Mouse (Mus musculus) adrenal gland (tissue): ENCODE data around the gene Gm26566.
"Not testable (repeated sequence)": the region's sequence is repeated elsewhere in the genome, so short reads cannot be mapped to it uniquely, and the experiment has no call there.

ENCODE experiments used
- intact Hi-C: fragments of 180-260 bp; cut with DNase I; formaldehyde crosslinking; loops from one replicate; pipeline ENCODE4 v1.15.1; 2025

Gene Gm26566

DNA sequence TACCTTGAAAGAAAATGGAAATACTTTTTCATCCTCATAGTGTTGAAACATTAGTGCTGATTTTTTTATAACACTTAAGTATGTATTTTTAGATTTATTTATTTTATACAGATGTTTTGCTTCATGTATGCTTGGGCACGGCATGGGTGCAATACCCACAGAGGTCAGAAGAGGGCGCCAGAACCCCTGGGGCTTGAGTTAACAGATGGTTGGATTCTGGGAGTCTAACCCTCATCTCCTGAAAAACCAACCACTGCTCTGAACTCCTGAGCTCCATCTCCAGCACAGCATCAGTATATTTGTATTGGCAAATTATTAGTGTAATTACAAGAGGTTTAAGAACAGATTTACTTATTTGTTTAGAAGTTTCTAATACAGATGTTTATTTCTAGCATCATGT, 16.9 kb downstream of the Gm26566 start:
- intact Hi-C loops: no loop called here

GRCm38 (mm10) chr4:88739036-88739435, 17.4 kb downstream of the Gm26566 start:
- intact Hi-C loops: no loop called here

- intact Hi-C loops: no loop called here
These were observed 19.8 kb downstream of the Gm26566 start for GRCm38 (mm10) chr4:88741426-88741825.

GRCm38 (mm10) chr4:88742771-88743371, 21.3 kb downstream of the Gm26566 start:
- intact Hi-C loops: no loop called here

DNA sequence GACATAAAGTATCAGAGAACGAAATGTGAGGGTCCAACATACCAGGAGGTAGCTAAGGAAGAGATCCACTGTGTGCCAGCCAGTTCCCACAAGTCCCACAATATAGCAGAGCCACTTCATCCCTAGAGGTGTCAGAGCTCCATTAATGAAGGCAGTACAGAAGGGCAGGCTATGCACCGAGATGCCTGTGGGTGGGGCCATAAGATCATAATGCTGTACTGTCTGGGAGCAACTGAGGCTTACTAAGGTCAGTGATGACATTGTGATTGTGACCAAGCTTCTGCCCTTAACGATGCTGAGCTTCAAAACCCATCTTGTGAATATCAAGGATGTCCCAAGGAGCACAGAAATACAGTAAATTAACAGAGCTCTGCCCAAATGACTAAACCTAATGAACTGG, 22.6 kb downstream of the Gm26566 start:
- intact Hi-C loops: no loop called here

DNA sequence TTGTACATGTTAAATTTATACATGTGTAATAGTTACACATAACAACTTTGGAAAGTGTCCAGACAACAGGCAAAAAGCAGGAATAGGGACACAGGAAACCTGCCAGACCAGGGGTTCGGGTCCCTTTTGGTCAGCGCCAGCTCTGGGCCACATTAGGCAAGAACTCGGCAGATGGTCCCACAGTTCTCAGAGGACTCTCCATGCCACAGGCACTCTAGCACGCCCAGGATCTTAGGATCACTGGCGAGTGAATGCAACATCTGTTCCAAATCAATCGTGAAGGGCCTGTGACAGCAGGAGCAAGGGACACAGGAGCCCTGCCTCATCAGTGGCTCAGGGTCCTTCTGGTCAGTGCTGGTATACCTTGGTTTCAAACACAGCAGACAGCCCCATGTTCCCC, 28.3 kb downstream of the Gm26566 start:
- intact Hi-C loops: no loop called here

GRCm38 (mm10) chr4:88754818-88755340, 33.3 kb downstream of the Gm26566 start, which contains the start of gene Gm13271:
TSS of gene Gm13271 (plus strand) at chr4:88754868.
- intact Hi-C loops: not testable (repeated sequence)

DNA sequence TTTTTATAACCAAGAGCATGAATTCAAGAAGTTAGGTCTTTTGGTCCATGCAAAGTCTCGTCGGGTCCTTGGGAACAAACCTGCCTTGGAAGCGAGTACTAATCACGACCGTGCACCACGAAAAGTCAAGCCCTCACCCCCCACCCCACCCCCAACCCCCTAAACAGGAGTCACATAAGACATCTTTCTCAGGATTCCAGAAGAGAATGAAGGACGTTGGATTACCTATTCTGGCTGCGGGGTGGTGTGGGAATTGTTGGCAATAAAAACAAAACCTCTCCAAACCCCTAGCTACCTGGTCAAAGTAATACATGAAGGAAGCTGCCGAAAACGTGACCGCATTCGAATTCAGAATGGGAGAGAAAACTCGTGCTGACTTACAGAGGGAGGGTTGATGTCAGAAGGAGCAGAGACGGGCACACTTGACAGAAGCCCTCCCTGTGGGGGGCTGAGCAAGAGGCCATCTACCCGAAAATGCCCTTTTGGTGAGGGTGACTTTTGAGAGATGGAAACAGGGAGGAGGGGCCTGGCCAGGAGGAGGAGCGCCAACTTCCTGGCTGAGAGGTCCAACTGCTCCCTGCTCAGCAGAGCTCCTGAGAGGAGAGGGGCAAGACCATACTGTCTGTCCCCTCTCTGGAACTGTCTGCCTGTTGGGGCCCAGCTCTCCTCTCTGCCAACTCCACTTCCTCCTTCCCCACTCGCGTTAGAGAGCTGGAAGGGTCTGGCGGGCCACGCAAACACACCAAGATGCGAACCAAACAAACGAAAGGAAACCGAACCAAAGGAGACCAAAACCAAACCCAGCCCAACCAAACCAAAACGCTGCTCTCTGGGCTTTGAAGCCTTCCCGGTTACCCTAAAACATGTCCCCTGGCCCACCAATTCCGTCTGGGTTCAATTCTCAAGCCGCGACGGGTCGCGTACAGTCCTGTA, 35.2 kb downstream of the Gm26566 start:
- intact Hi-C loops: not testable (repeated sequence)

- intact Hi-C loops: not testable (repeated sequence)
These were observed 36.0 kb downstream of the Gm26566 start for GRCm38 (mm10) chr4:88757628-88758031.

DNA sequence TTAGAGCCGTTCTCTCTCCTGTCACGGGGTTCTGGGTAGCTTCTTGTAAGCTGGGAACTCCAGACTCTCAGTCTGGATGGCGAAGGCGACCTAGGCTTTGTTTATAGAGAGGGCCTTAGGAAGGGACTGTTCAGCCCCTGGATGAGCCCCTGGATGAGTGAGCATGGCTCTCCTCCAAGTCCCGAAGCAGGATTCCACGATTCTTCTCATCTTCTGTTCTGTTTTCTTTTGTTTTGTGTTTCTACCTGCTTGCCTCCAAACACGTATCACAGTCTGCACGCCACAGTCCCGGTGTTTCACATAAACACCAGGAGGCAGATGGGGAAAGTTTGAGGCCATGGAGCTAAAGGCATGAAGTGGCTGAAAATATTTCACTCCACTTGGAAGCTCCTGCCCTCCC, 37.1 kb downstream of the Gm26566 start:
- intact Hi-C loops: not testable (repeated sequence)

DNA sequence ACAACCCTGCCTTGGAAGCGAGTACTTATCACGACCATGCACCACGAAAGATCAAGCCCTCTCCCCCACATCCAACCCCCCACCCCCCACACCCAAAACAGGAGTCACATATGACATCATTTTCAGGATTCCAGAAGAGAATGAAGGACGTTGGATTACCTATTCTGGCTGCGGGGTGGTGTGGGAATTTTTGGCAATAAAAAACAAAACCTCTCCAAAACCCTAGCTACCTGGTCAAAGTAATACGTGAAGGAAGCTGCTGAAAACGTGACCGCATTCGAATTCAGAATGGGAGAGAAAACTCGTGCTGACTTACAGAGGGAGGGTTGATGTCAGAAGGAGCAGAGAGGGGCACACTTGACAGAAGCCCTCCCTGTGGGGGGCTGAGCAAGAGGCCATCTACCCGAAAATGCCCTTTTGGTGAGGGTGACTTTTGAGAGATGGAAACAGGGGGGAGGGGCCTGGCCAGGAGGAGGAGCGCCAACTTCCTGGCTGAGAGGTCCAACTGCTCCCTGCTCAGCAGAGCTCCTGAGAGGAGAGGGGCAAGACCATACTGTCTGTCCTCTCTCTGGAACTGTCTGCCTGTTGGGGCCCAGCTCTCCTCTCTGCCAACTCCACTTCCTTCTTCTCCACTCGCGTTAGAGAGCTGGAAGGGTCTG, 38.1 kb downstream of the Gm26566 start, which contains the start of gene Gm13283:
TSS of gene Gm13283 (plus strand) at position 510 of the 659 bp plus-strand sequence.
- intact Hi-C loops: not testable (repeated sequence)

DNA sequence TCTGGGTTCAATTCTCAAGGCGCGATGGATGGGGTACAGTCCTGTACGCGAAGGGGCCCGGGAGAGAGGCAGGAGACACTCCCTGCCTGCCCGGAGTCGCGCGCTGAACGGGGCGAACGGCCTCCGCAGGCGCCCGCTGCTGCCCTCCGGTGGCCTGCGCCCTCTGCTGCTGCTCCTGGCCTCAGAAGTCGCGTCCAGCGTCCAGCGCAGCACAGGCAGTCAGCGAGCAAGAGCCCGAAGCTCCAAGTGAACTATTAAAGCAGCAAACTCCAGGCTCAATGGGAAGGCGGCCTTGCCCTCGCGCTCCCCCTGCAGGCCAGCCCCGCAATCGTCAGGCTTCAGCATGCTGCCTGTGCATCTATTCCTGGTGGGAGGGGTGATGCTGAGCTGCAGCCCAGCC, 38.8 kb downstream of the Gm26566 start:
- intact Hi-C loops: not testable (repeated sequence)

DNA sequence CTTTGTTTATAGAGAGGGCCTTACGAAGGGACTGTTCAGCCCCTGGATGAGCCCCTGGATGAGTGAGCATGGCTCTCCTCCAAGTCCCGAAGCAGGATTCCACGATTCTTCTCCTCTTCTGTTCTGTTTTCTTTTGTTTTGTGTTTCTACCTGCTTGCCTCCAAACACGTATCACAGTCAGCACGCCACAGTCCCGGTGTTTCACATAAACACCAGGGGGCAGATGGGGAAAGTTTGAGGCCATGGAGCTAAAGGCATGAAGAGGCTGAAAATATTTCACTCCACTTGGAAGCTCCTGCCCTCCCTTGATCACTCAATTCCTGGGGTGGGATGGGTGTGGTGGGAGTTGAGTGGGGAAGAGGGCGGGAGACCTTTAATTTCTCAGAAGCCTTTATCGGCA, 40.2 kb downstream of the Gm26566 start:
- intact Hi-C loops: not testable (repeated sequence)

- intact Hi-C loops: not testable (repeated sequence)
These were observed 40.7 kb downstream of the Gm26566 start for GRCm38 (mm10) chr4:88762341-88762740.

DNA sequence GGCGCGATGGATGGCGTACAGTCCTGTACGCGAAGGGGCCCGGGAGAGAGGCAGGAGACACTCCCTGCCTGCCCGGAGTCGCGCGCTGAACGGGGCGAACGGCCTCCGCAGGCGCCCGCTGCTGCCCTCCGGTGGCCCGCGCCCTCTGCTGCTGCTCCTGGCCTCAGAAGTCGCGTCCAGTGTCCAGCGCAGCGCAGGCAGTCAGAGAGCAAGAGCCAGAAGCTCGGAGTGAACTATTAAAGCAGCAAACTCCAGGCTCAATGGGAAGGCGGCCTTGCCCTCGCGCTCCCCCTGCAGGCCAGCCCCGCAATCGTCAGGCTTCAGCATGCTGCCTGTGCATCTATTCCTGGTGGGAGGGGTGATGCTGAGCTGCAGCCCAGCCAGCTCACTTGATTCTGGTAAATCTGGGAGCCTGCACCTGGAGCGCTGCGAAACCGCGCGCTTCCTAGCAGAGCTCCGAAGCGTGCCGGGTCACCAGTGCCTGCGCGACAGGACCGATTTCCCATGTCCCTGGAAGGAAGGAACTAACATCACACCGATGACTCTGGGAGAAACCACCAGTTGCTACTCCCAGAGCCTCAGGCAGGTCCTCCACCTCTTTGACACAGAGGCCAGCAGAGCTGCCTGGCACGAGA, 41.9 kb downstream of the Gm26566 start:
- intact Hi-C loops: not testable (repeated sequence)
